Mouse (Mus musculus): ENCODE measurements around the gene Pigs. TPM values are rescaled to one million over a fixed set of nuclear protein-coding genes. Genes with fewer than 3 reads are reported as not detected.

Pigs gene
- total and polyA plus RNA-seq, 2 experiments from 2014 or later = 88.3 to 105 TPM

DNA sequence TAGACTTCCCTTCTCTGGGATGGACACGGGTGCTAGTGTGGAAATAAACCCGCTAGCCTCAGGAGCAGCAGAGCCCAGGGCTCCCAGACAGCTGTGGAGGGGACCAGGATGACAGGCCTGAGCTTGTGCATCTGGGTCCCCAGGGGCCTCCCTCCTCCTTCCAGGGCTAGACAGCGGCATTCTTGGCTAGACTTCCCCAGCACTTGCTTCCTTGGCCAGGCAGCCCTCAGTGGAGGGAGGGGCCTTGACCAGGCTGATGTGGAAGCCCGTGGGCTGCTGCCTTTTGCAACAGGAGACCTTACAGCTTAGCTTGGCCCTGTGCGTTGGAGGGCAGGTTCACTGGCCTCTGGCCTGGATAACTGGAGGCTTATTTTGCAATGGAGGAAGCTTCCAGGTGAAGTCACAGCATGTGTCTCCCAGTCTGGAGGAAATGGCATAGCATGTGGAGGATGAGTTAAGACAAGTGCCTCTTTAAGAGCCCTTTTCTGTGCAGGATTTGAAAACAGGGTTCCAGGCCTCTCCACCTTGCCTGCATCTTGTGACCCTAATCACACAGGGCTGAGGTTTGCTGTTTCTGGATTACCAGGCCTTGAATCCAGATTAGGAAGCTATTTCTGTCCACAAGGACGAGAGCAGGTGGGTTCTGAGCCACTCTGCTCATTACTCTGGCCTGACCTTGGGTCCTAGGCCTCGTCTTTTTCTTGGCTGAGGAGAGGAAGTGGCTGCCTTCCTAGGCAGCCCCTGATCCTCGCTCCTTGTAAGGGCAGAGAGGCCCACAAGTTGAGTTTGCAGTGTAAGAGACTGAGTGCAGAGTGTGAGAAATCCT, 16.9 kb downstream of the Pigs start:
- Histone ChIP-seq H3K27ac (0 out of 2 replicates have a peak overlapping the region, but pooled peaks have one; percentile 86), H3K4me1 (ENCODE audit: insufficient read depth, low read length) (peaks cover 15% of the 10 kb centered on the region; the same call in 1 of the 2 replicates), H3K4me3 (ENCODE audit: low read length) (peak overlapping the region; percentile 86), H3K36me3 (ENCODE audit: insufficient read depth, low read length) (peaks cover 12% of the 10 kb centered on the region), H3K4me2 (ENCODE audit: low read depth, low read length) (peak overlapping the region; percentile 83), H3K9me3 (ENCODE audit: low read length) (no peaks in the 10 kb centered on the region), H3K27me3 (ENCODE audit: insufficient read depth, low read length) (no peaks in the 10 kb centered on the region), H3K9ac (replicated peaks; ENCODE audit: low read length) (peak overlapping the region; percentile 93)
- ATAC-seq (no peak), DNase-seq (ENCODE audit: low spot score) (peak; percentile 58)
- 51% methylated on average over 8 of the region's 8 CpGs for WGBS
- no peak for TF ChIP-seq CTCF (IDR thresholded peaks at IDR 0.05; ENCODE audit: low read depth)

DNA sequence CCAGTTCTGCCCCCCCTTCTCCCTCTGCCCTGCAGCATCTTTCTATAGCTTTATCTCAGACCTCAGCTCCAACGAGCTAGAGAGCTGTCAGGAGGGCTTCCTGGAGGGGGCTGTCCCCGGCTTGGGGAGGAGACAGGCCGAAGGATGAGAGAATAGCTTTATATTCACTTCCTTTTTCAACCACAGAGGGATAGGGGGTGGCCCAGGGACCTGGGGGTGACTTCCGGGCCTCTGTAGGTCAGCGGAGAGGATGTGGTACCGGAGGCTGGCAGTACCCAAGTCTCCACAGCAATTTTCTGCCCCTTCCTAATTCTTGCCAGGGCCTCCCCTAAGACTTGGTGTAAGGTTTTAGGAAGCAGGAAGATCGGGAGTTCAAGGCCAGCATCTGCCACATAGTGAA, 17.6 kb downstream of the Pigs start:
- H3K4me1 ChIP-seq (ENCODE audit: insufficient read depth, low read length) = peaks cover 15% of the 10 kb centered on the region; the same call in 1 of the 2 replicates
- ATAC-seq = no peak
- no peaks in the 10 kb centered on the region for H3K27me3 ChIP-seq (ENCODE audit: insufficient read depth, low read length)
- H3K36me3 ChIP-seq (ENCODE audit: insufficient read depth, low read length) = peaks cover 9% of the 10 kb centered on the region
- H3K9ac ChIP-seq (replicated peaks; ENCODE audit: low read length) = no peak overlapping the region
- no peak overlapping the region for H3K4me3 ChIP-seq (ENCODE audit: low read length)
- no peak overlapping the region for H3K4me2 ChIP-seq (ENCODE audit: low read depth, low read length)
- no peak for TF ChIP-seq CTCF (IDR thresholded peaks at IDR 0.05; ENCODE audit: low read depth)
- no peaks in the 10 kb centered on the region for H3K9me3 ChIP-seq (ENCODE audit: low read length)
- WGBS = 78% methylated on average over 7 of the region's 7 CpGs
- DNase-seq (ENCODE audit: low spot score) = no peak
- no peak overlapping the region for H3K27ac ChIP-seq

GRCm38 (mm10) chr11:78346326-78347069, 18.3 kb downstream of the Pigs start:
- H3K4me3 ChIP-seq (ENCODE audit: low read length) = no peak overlapping the region
- ATAC-seq (no peak), DNase-seq (ENCODE audit: low spot score) (no peak)
- no peak overlapping the region for H3K4me2 ChIP-seq (ENCODE audit: low read depth, low read length)
- TF ChIP-seq CTCF (IDR thresholded peaks at IDR 0.05; ENCODE audit: low read depth) = no peak
- H3K27ac ChIP-seq = no peak overlapping the region
- no peak overlapping the region for H3K9ac ChIP-seq (replicated peaks; ENCODE audit: low read length)
- H3K27me3 ChIP-seq (ENCODE audit: insufficient read depth, low read length) = no peaks in the 10 kb centered on the region
- H3K9me3 ChIP-seq (ENCODE audit: low read length) = no peaks in the 10 kb centered on the region
- H3K36me3 ChIP-seq (ENCODE audit: insufficient read depth, low read length) = peaks cover 2% of the 10 kb centered on the region; the same call in 1 of the 2 replicates
- peaks cover 15% of the 10 kb centered on the region; the same call in 1 of the 2 replicates for H3K4me1 ChIP-seq (ENCODE audit: insufficient read depth, low read length)
- WGBS = 70% methylated on average over 6 of the region's 6 CpGs

- peak; percentile 90 for TF ChIP-seq CTCF (IDR thresholded peaks at IDR 0.05; ENCODE audit: low read depth)
- Histone ChIP-seq H3K9ac (replicated peaks; ENCODE audit: low read length) (no peak overlapping the region), H3K27me3 (ENCODE audit: insufficient read depth, low read length) (no peaks in the 10 kb centered on the region), H3K4me3 (ENCODE audit: low read length) (no peak overlapping the region), H3K4me1 (ENCODE audit: insufficient read depth, low read length) (peaks cover 15% of the 10 kb centered on the region; the same call in 1 of the 2 replicates), H3K36me3 (ENCODE audit: insufficient read depth, low read length) (no peaks in the 10 kb centered on the region; the same call in 1 of the 2 replicates), H3K9me3 (ENCODE audit: low read length) (no peaks in the 10 kb centered on the region), H3K4me2 (ENCODE audit: low read depth, low read length) (no peak overlapping the region), H3K27ac (no peak overlapping the region)
- DNase-seq (ENCODE audit: low spot score) = peak; percentile 90
- WGBS = 91% methylated on average over 10 of the region's 10 CpGs
- peak; percentile 27; the same call in 1 of the 2 replicates for ATAC-seq
Measured at GRCm38 (mm10) chr11:78347070-78347754, 19.0 kb downstream of the Pigs start.

GRCm38 (mm10) chr11:78347908-78348307, 19.7 kb downstream of the Pigs start:
- Histone ChIP-seq H3K4me2 (ENCODE audit: low read depth, low read length) (no peak overlapping the region), H3K4me1 (ENCODE audit: insufficient read depth, low read length) (peaks cover 15% of the 10 kb centered on the region; the same call in 1 of the 2 replicates), H3K27me3 (ENCODE audit: insufficient read depth, low read length) (no peaks in the 10 kb centered on the region), H3K9me3 (ENCODE audit: low read length) (no peaks in the 10 kb centered on the region), H3K36me3 (ENCODE audit: insufficient read depth, low read length) (no peaks in the 10 kb centered on the region; the same call in 1 of the 2 replicates), H3K9ac (replicated peaks; ENCODE audit: low read length) (no peak overlapping the region), H3K4me3 (ENCODE audit: low read length) (no peak overlapping the region), H3K27ac (no peak overlapping the region)
- no peak for TF ChIP-seq CTCF (IDR thresholded peaks at IDR 0.05; ENCODE audit: low read depth)
- WGBS = 69% methylated on average over 9 of the region's 9 CpGs
- ATAC-seq (no peak), DNase-seq (ENCODE audit: low spot score) (no peak)

DNA sequence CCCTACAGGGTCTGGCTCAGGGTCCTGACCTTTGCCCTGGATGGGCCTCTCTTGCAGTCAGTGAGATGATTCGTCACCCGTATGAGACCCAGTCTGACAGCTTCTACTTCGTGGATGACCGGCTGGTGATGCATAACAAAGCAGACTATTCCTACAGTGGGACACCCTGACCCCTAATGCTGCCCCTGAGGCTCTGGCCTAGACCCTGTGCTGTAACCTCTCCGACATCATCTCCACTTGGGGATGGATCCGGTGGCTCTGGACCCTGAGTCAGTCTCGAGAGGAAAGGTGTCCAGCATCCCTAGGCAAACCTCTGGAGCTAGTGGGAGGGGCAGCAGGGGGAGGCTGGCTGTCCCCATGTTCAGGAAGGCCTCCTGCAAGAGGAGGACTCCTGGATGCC, 20.3 kb downstream of the Pigs start:
- ATAC-seq = no peak
- TF ChIP-seq CTCF (IDR thresholded peaks at IDR 0.05; ENCODE audit: low read depth) = no peak
- H3K27me3 ChIP-seq (ENCODE audit: insufficient read depth, low read length) = no peaks in the 10 kb centered on the region
- no peak overlapping the region for H3K4me3 ChIP-seq (ENCODE audit: low read length)
- no peaks in the 10 kb centered on the region for H3K9me3 ChIP-seq (ENCODE audit: low read length)
- H3K4me2 ChIP-seq (ENCODE audit: low read depth, low read length) = no peak overlapping the region
- H3K4me1 ChIP-seq (ENCODE audit: insufficient read depth, low read length) = peaks cover 15% of the 10 kb centered on the region; the same call in 1 of the 2 replicates
- 26% methylated on average over 7 of the region's 7 CpGs for WGBS
- H3K9ac ChIP-seq (replicated peaks; ENCODE audit: low read length) = no peak overlapping the region
- DNase-seq (ENCODE audit: low spot score) = no peak
- H3K36me3 ChIP-seq (ENCODE audit: insufficient read depth, low read length) = no peaks in the 10 kb centered on the region; the same call in 1 of the 2 replicates
- no peak overlapping the region for H3K27ac ChIP-seq
